Mouse (Mus musculus) megakaryocyte, embryonic 14.5 days (primary cell): Measurements from ENCODE around the gene Eml1.

Source experiments
- FLI1 ChIP-seq: IDR thresholded peaks from 2 replicates; pipeline ENCODE4 v1.6.1; 2012; ENCODE audit warnings: low read length, inconsistent platforms, mixed read lengths
- GATA1 ChIP-seq: IDR thresholded peaks from 3 replicates; pipeline ENCODE4 v1.6.1; 2012; ENCODE audit warnings: mixed read lengths, low read length, inconsistent platforms, borderline replicate concordance

DNA sequence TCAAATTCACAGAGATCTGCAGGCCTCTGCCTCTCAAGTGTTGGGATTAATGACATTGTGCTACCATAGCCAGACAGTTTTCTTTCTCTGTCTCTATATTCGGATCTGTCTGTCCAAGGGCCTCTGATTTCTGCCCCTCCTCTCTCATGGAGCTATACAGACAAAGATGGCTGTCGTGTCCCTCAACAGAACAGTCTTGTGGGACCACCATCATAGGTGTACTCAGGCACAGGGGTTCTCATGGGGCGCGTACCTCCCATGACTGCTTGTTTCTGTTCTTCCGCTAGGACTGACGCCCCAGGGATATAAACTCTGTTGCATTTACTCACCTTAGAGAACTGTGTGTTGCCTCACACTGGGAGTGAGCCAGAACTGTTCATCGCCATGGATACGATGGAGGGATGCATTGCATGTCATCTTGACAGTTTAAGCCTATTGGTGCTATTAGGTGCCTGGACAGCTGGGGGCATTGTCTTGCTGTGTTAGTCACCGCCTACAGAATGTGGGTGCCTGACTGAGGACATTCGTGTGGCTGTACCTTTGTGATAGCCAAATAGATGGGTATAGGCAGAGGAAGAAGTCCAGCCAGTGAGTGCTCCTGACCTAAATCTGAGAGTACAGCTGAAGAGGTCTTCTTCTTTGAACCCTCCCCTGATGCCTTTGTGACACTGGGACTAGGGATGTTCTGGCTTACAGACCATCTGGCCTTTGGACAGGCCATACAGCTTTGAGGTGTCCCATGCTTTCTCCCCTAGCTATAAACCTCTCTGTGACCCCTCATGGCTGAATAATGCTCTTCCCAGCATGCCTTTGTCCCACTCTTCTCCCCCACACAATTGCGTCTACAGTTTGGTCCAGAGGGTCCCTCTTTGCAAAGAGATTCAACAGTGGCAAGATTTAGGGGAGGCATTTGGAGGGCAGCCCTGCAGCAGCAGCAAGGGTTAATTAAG, 73.7 kb downstream of the Eml1 start:
- no peak for TF ChIP-seq FLI1
- no peak for TF ChIP-seq GATA1
